Mouse (Mus musculus) mammary gland, adult 2 months (tissue): ENCODE data around the gene Cyp3a57. TPM values are rescaled to one million over a fixed set of nuclear protein-coding genes. Genes with fewer than 3 reads are reported as not detected.

Source experiments
- polyA plus RNA-seq: library from polyadenylated mRNA; depleted of rRNA; stranded (reverse); fragments of >200 nt; gene quantifications from 2 replicates; pipeline ENCODE4 v1.2.3, GENCODE M21; 2012; ENCODE audit warnings: low replicate concordance; rRNA removed

Cyp3a57 gene
- polyA plus RNA-seq, result 3.2 and 10.4 TPM in 2 replicates

DNA sequence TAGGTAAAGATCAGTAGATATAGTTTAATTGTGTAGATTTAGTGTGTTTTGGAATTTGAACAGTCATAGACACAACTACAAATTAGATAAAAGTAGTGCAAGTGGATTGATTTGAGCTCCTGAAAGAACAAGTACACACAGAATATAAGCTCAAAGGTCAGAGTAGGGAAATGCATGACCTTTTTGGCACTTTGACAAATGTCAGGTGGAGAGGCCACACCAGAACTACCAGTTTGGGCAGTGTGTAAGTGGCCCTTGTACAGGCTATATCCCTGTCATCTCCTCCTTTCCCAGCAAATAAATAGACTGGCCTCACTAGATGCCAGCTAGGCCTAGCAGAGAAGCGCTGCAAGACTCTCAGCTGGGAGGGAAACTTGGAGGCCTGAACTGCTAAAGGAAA, at the start of gene Cyp3a57:
Gene Cyp3a57 (plus strand): TSS at position 339 of the 400 bp plus-strand sequence.

Other genes with a start within 250 kb of the Cyp3a57 start
- gene Arpc1b, start 231.1 kb upstream of the Cyp3a57 start, polyA plus RNA-seq, result 586 and 942 TPM in 2 replicates
- 21.0 and 26.7 TPM in 2 replicates for gene Pdap1, start 205.0 kb upstream of the Cyp3a57 start, polyA plus RNA-seq
- gene Bud31, start 204.9 kb upstream of the Cyp3a57 start, polyA plus RNA-seq, result 36.2 and 74.0 TPM in 2 replicates
- gene Ptcd1, start 178.2 kb upstream of the Cyp3a57 start, polyA plus RNA-seq, result 13.3 and 13.5 TPM in 2 replicates
- gene Cpsf4, start 178.1 kb upstream of the Cyp3a57 start, polyA plus RNA-seq, result 22.3 and 29.3 TPM in 2 replicates
- gene Atp5j2, start 153.2 kb upstream of the Cyp3a57 start, polyA plus RNA-seq, result 99.7 and 184 TPM in 2 replicates
- 2.7 and 3.5 TPM in 2 replicates for gene Zkscan14, start 143.4 kb upstream of the Cyp3a57 start, polyA plus RNA-seq
- gene Zkscan5, start 140.7 kb upstream of the Cyp3a57 start, polyA plus RNA-seq, result 3.2 and 5.7 TPM in 2 replicates
- gene Zfp655, start 113.6 kb upstream of the Cyp3a57 start, polyA plus RNA-seq, result 12.0 and 23.5 TPM in 2 replicates
- gene Zscan25, start 64.8 kb upstream of the Cyp3a57 start, polyA plus RNA-seq, result 14.3 and 22.2 TPM in 2 replicates
- not detected in 2 replicates for gene Cyp3a16, start 124.4 kb downstream of the Cyp3a57 start, polyA plus RNA-seq
- not detected in 2 replicates for gene Cyp3a41b, start 239.5 kb downstream of the Cyp3a57 start, polyA plus RNA-seq